Mouse (Mus musculus) megakaryocyte, embryonic 14.5 days (primary cell): Measurements from ENCODE around the gene Nfkbia.

Experiments
- FLI1 ChIP-seq: IDR thresholded peaks from 2 replicates; pipeline ENCODE4 v1.6.1; 2012; ENCODE audit warnings: low read length, inconsistent platforms, mixed read lengths
- GATA1 ChIP-seq: IDR thresholded peaks from 3 replicates; pipeline ENCODE4 v1.6.1; 2012; ENCODE audit warnings: mixed read lengths, low read length, inconsistent platforms, borderline replicate concordance

GRCm38 (mm10) chr12:55453924-55454323 lies 38.5 kb downstream of the Nfkbia start:
- no peak for TF ChIP-seq GATA1
- no peak for TF ChIP-seq FLI1
